Mouse (Mus musculus) hindbrain, embryonic 10.5 days (tissue): ENCODE measurements around the gene Mrps36. TPM values are rescaled to one million over a fixed set of nuclear protein-coding genes. Genes with fewer than 3 reads are reported as not detected.
"Not testable (repeated sequence)": the region's sequence is repeated elsewhere in the genome, so short reads cannot be mapped to it uniquely, and the experiment has no call there.

Source experiments
- DNase-seq: peaks from one replicate; pipeline ENCODE4 v3.0.0-alpha.2; 2017; ENCODE audit warnings: low spot score
- H3K27ac ChIP-seq: fragments of 300-500 bp; sonication (generic); 2 replicates; pipeline ENCODE4 v1.5.1; 2016; ENCODE audit warnings: mild to moderate bottlenecking, moderate library complexity
- H3K27me3 ChIP-seq: fragments of 300-500 bp; sonication (generic); 2 replicates; pipeline ENCODE4 v1.6.1; 2016; ENCODE audit warnings: mild to moderate bottlenecking; ENCODE audit not compliant: poor library complexity, insufficient read depth, severe bottlenecking
- H3K36me3 ChIP-seq: fragments of 300-500 bp; sonication (generic); 2 replicates; pipeline ENCODE4 v1.6.1; 2016; ENCODE audit warnings: mild to moderate bottlenecking, moderate library complexity
- H3K4me1 ChIP-seq: fragments of 300-500 bp; sonication (generic); replicated peaks from 2 replicates; pipeline ENCODE4 v1.6.1; 2016; ENCODE audit warnings: mild to moderate bottlenecking
- H3K4me3 ChIP-seq: fragments of 300-500 bp; sonication (generic); 2 replicates; pipeline ENCODE4 v1.5.1; 2016; ENCODE audit warnings: mild to moderate bottlenecking, moderate library complexity
- H3K9me3 ChIP-seq: fragments of 300-500 bp; sonication (generic); 2 replicates; pipeline ENCODE4 v1.6.1; 2016; ENCODE audit warnings: mild to moderate bottlenecking, moderate library complexity
- WGBS: fragments of 180-500 bp; shearing (Covaris S2); methylation state at CpG from one replicate; pipeline ENCODE4 v1.1.7; 2016; 5-methylcytosine and 5-hydroxymethylcytosine counted together
- polyA plus RNA-seq: library from polyadenylated mRNA; unstranded; fragments of >200 nt; fragmentation: Nextera tagmentation; extraction: Ambion mirVana; gene quantifications from 2 replicates; pipeline ENCODE4 v1.2.1, GENCODE M21; 2016

Gene Mrps36
- 146 and 147 TPM in 2 replicates for polyA plus RNA-seq

GRCm38 (mm10) chr13:100744036-100744744, at the start of gene Mrps36:
Mrps36 (minus strand) TSS chr13:100744659.
- DNase-seq = peak; percentile 94
- no peaks in the 10 kb centered on the region for H3K9me3 ChIP-seq
- no peaks in the 10 kb centered on the region for H3K27me3 ChIP-seq
- H3K36me3 ChIP-seq = peaks cover 7% of the 10 kb centered on the region; the same call in 1 of the 2 replicates
- H3K27ac ChIP-seq = peak within 1 kb of the TSS; percentile 96
- WGBS = under 1% methylated on average over 52 of the region's 52 CpGs
- H3K4me1 ChIP-seq = peaks cover 14% of the 10 kb centered on the region
- H3K4me3 ChIP-seq = peak within 1 kb of the TSS; percentile 78

- H3K9me3 ChIP-seq = no peaks in the 10 kb centered on the region
- H3K27me3 ChIP-seq = no peaks in the 10 kb centered on the region
- no peak for DNase-seq
- peaks cover 14% of the 10 kb centered on the region for H3K4me1 ChIP-seq
- no peak overlapping the region for H3K27ac ChIP-seq
- no peak overlapping the region for H3K4me3 ChIP-seq
- WGBS = 84% methylated on average over 3 of the region's 3 CpGs
- H3K36me3 ChIP-seq = peaks cover 11% of the 10 kb centered on the region
Measured at GRCm38 (mm10) chr13:100789083-100789482, 44.6 kb upstream of the Mrps36 start.

GRCm38 (mm10) chr13:100788057-100788456, 43.6 kb upstream of the Mrps36 start:
- peaks cover 19% of the 10 kb centered on the region for H3K4me1 ChIP-seq
- not testable (repeated sequence) for H3K4me3 ChIP-seq, H3K27me3 ChIP-seq, H3K27ac ChIP-seq, H3K9me3 ChIP-seq, DNase-seq
- 92% methylated on average over 13 of the region's 14 CpGs for WGBS
- H3K36me3 ChIP-seq = peaks cover 22% of the 10 kb centered on the region

DNA sequence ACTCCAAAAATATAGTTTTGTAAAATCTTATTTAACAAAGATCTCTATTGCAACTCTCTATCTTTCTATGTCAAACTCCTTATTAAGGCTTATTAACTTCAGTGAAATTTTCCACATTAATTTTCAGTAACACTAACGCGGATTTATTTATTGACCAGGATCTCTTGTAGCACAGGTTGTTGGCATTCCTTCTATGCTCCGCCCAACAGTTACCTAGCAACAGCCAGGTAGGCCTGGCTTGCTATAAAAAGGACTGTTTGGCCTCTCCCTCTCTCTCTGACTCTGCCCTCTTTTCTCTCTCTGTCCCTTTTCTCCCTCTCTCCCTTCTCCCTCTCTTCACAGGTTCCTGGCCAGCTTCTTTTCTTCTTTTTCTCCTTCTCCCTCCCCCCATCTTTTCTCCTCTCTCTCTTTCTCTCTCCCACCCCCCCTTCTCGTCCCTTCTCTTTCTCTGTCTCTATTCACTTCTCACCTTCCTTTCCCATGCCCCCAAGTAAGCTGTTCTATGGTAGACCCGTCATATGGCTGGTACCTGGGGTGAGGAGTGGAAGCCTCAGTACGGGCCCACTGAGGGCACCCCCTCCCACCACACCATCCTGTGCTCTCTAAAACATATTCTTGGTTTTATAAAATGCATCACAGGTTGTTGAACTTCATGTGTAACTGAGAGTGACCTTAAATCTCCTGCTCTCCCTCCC, 43.0 kb upstream of the Mrps36 start:
- Histone ChIP-seq H3K4me1 (peaks cover 19% of the 10 kb centered on the region), H3K27ac (no peak overlapping the region), H3K27me3 (no peaks in the 10 kb centered on the region), H3K9me3 (no peaks in the 10 kb centered on the region), H3K36me3 (peaks cover 28% of the 10 kb centered on the region), H3K4me3 (no peak overlapping the region)
- WGBS = 66% methylated on average over 6 of the region's 6 CpGs
- DNase-seq = no peak

GRCm38 (mm10) chr13:100786414-100786867, 42.0 kb upstream of the Mrps36 start, which contains the start of gene Ccnb1:
Ccnb1 (minus strand) TSS chr13:100786570.
- Histone ChIP-seq H3K36me3 (peaks cover 38% of the 10 kb centered on the region), H3K27me3 (no peaks in the 10 kb centered on the region), H3K4me3 (peak within 1 kb of the TSS; percentile 93), H3K9me3 (no peaks in the 10 kb centered on the region), H3K4me1 (peaks cover 19% of the 10 kb centered on the region), H3K27ac (peak within 1 kb of the TSS; percentile 97)
- WGBS = under 1% methylated on average over 35 of the region's 35 CpGs
- peak; percentile 98 for DNase-seq

GRCm38 (mm10) chr13:100785806-100786413, 41.5 kb upstream of the Mrps36 start:
- Histone ChIP-seq H3K27me3 (no peaks in the 10 kb centered on the region), H3K27ac (peak overlapping the region; percentile 97), H3K4me1 (peaks cover 19% of the 10 kb centered on the region), H3K9me3 (no peaks in the 10 kb centered on the region), H3K4me3 (peak overlapping the region; percentile 93), H3K36me3 (peaks cover 43% of the 10 kb centered on the region)
- WGBS = under 1% methylated on average over 30 of the region's 30 CpGs
- peak; percentile 35 for DNase-seq

GRCm38 (mm10) chr13:100777491-100777890, 33.0 kb upstream of the Mrps36 start:
- 82% methylated on average over 3 of the region's 3 CpGs for WGBS
- DNase-seq = no peak
- no peaks in the 10 kb centered on the region for H3K9me3 ChIP-seq
- peaks cover 22% of the 10 kb centered on the region for H3K4me1 ChIP-seq
- H3K4me3 ChIP-seq = no peak overlapping the region
- H3K36me3 ChIP-seq = peaks cover 63% of the 10 kb centered on the region
- H3K27ac ChIP-seq = no peak overlapping the region
- H3K27me3 ChIP-seq = no peaks in the 10 kb centered on the region

GRCm38 (mm10) chr13:100776710-100777109, 32.3 kb upstream of the Mrps36 start:
- no peak overlapping the region for H3K4me3 ChIP-seq
- H3K9me3 ChIP-seq = no peaks in the 10 kb centered on the region
- 66% methylated on average over 6 of the region's 6 CpGs for WGBS
- peaks cover 22% of the 10 kb centered on the region for H3K4me1 ChIP-seq
- H3K27me3 ChIP-seq = no peaks in the 10 kb centered on the region
- no peak for DNase-seq
- H3K27ac ChIP-seq = no peak overlapping the region; the same call in 1 of the 2 replicates
- H3K36me3 ChIP-seq = peaks cover 63% of the 10 kb centered on the region

- 20% methylated on average over 8 of the region's 8 CpGs for WGBS
Measured at GRCm38 (mm10) chr13:100776056-100776419, 31.6 kb upstream of the Mrps36 start.

GRCm38 (mm10) chr13:100775252-100776055, 31.0 kb upstream of the Mrps36 start, which contains the start of gene Cenph:
Cenph (minus strand) TSS chr13:100775899.
- H3K27me3 ChIP-seq = no peaks in the 10 kb centered on the region
- under 1% methylated on average over 46 of the region's 46 CpGs for WGBS
- H3K4me3 ChIP-seq = peak within 1 kb of the TSS; percentile 95
- H3K36me3 ChIP-seq = peaks cover 63% of the 10 kb centered on the region
- DNase-seq = peak; percentile 90
- peaks cover 22% of the 10 kb centered on the region for H3K4me1 ChIP-seq
- no peaks in the 10 kb centered on the region for H3K9me3 ChIP-seq
- peak within 1 kb of the TSS; percentile 88 for H3K27ac ChIP-seq

More at GRCm38 (mm10) chr13:100776056-100776419, 31.6 kb upstream of the Mrps36 start:
- DNase-seq = no peak
- H3K9me3 ChIP-seq = no peaks in the 10 kb centered on the region
- no peaks in the 10 kb centered on the region for H3K27me3 ChIP-seq
- H3K4me3 ChIP-seq = peak overlapping the region; percentile 95
- H3K27ac ChIP-seq = peak overlapping the region; percentile 88
- peaks cover 22% of the 10 kb centered on the region for H3K4me1 ChIP-seq
- H3K36me3 ChIP-seq = peaks cover 63% of the 10 kb centered on the region

GRCm38 (mm10) chr13:100774704-100775103, 30.2 kb upstream of the Mrps36 start:
- no peak for DNase-seq
- Histone ChIP-seq H3K27me3 (no peaks in the 10 kb centered on the region), H3K9me3 (no peaks in the 10 kb centered on the region), H3K4me3 (peak overlapping the region; percentile 95), H3K36me3 (peaks cover 63% of the 10 kb centered on the region), H3K4me1 (peaks cover 22% of the 10 kb centered on the region), H3K27ac (peak overlapping the region; percentile 88; the same call in 1 of the 2 replicates)

DNA sequence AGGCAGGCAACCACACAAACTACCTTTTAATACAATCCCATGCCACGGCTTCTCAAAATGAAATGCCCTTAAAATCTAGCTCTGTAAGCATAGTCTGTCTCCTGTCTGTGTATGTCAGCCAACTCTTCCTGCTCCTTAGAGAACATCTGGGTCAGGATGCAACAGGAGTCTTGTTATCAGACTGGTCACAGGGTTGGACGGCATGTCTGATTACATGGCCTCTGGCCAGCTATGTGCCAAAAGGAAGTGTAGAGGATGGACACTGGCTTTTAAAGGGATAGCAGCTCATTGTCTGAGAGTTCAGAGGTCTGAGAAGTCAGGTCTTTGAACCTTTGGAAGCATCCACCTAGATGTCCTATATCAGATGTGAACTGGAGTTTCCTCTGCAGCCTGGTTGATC, 10.9 kb upstream of the Mrps36 start:
- H3K27ac ChIP-seq = no peak overlapping the region
- no peaks in the 10 kb centered on the region for H3K4me1 ChIP-seq
- WGBS = 92% methylated on average over 2 of the region's 2 CpGs
- H3K36me3 ChIP-seq = peaks cover 15% of the 10 kb centered on the region
- H3K9me3 ChIP-seq = 0 out of 2 replicates have a peak, but pooled peaks cover 4% of the 10 kb centered on the region
- no peak overlapping the region for H3K4me3 ChIP-seq
- H3K27me3 ChIP-seq = no peaks in the 10 kb centered on the region
- DNase-seq = no peak
